Mouse (Mus musculus): ENCODE results near the gene Baiap2l1. TPM values are rescaled to one million over a fixed set of nuclear protein-coding genes. Genes with fewer than 3 reads are reported as not detected.

The Baiap2l1 gene
- polyA plus RNA-seq, 1 experiment from 2014 or later: 1.3 TPM

DNA sequence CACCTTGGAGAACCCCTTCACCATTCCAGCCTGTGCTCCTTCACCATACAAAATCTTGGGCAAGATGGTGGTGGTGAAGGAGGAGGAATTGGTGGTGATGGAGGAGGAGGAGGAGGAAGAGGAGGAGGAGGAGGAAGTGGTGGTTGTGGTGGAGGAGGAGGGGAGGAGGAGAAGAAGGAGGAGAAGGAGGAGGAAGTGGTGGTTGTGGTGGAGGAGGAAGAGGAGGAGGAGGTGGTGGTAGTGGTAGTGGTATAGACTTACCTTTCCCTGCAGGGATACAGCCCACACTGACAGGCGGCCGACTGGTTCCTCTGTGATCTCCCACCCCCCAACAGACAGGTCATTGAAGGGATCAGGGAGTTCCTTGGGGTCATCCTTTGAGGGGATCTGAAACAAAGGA, 141.9 kb downstream of the Baiap2l1 start:
- Histone ChIP-seq H3K4me3 (no peak overlapping the region), H3K36me3 (ENCODE audit: poor library complexity, severe bottlenecking) (peaks cover 60% of the 10 kb centered on the region), H3K4me1 (0 out of 2 replicates have a peak, but pooled peaks cover 4% of the 10 kb centered on the region), H3K4me2 (no peak overlapping the region), H3K9me3 (replicated peaks) (no peaks in the 10 kb centered on the region), H3K27ac (no peak overlapping the region), H3K27me3 (no peaks in the 10 kb centered on the region), H3K9ac (no peak overlapping the region)
- 72% methylated on average over 2 of the region's 2 CpGs for WGBS
- no peak for ATAC-seq

Other genes with a start within 250 kb of the Baiap2l1 start
- 0.06 and 0.10 TPM in 2 replicates for gene Bhlha15, start 167.8 kb downstream of the Baiap2l1 start, polyA plus RNA-seq (2015; fragmentation: Nextera tagmentation; extraction: Ambion mirVana)
- 37.9 and 39.7 TPM in 2 replicates for gene Tecpr1, start 134.5 kb downstream of the Baiap2l1 start, polyA plus RNA-seq (2015; fragmentation: Nextera tagmentation; extraction: Ambion mirVana)
- gene Bri3, start 113.7 kb downstream of the Baiap2l1 start, polyA plus RNA-seq (2015; fragmentation: Nextera tagmentation; extraction: Ambion mirVana): 117 and 128 TPM in 2 replicates
- gene Nptx2, start 187.8 kb upstream of the Baiap2l1 start, polyA plus RNA-seq (2015; fragmentation: Nextera tagmentation; extraction: Ambion mirVana): 2.2 and 2.3 TPM in 2 replicates